Mouse (Mus musculus) Patski (cell line): Measurements from ENCODE around the gene Pcdh17. TPM values are rescaled to one million over a fixed set of nuclear protein-coding genes. Genes with fewer than 3 reads are reported as not detected.

Experiments used
- ATAC-seq: fragments of 100-300 bp; one replicate; pipeline ENCODE4 v1.8.0; 2021
- CTCF ChIA-PET: fragments of 350-600 bp; sonication (Branson Sonifier 250); formaldehyde crosslinking; loops from one replicate; lab custom pipeline; 2022; ENCODE audit warnings: inconsistent platforms; lab: Charles Lee
- POLR2A ChIA-PET: fragments of 350-600 bp; sonication (Branson Sonifier 250); formaldehyde crosslinking; loops from one replicate; lab custom pipeline; 2022; ENCODE audit warnings: antibody characterized with exemption, inconsistent platforms; lab: Charles Lee
- DNase-seq: peaks from one replicate; pipeline ENCODE4 v3.0.0-alpha.2; 2011; ENCODE audit warnings: low read depth, low spot score
- H3K27me3 ChIP-seq: fragments of 371-371 bp; one replicate; pipeline ENCODE4 v1.5.1; 2021
- CTCF ChIP-seq: fragments of 100-300 bp; IDR thresholded peaks from one replicate; pipeline ENCODE4 v1.5.1; 2021
- in situ Hi-C: fragments of 300-500 bp; cut with MboI; formaldehyde crosslinking; loops from 3 replicates; pipeline ENCODE4 v1.11.1; 2018; ENCODE audit warnings: low pct_unique_long_range_greater_than_20kb, mixed read lengths
- polyA plus RNA-seq: library from polyadenylated mRNA; unstranded; gene quantifications from one replicate; pipeline ENCODE4 v1.2.3, GENCODE M21; 2021

The Pcdh17 gene
- polyA plus RNA-seq, 1 experiment from 2014 or later = not detected

- ChIA-PET POLR2A (no interaction called here), CTCF (no interaction called here)
- peaks cover 10% of the 10 kb centered on the region for H3K27me3 ChIP-seq
- in situ Hi-C loops = no loop called here
- DNase-seq (no peak), ATAC-seq (no peak)
- no peak for TF ChIP-seq CTCF
Observed at GRCm38 (mm10) chr14:84477411-84477810, 34.0 kb downstream of the Pcdh17 start.

- CTCF ChIA-PET = no interaction called here
- TF ChIP-seq CTCF = no peak
- in situ Hi-C loops = no loop called here
- ATAC-seq (no peak), DNase-seq (no peak)
- POLR2A ChIA-PET = no interaction called here
- peaks cover 10% of the 10 kb centered on the region for H3K27me3 ChIP-seq
Observed at GRCm38 (mm10) chr14:84480546-84480945, 37.2 kb downstream of the Pcdh17 start.

GRCm38 (mm10) chr14:84484350-84484749 is 41.0 kb downstream of the Pcdh17 start:
- in situ Hi-C loops = no loop called here
- ChIA-PET CTCF (no interaction called here), POLR2A (no interaction called here)
- TF ChIP-seq CTCF = no peak
- ATAC-seq (no peak), DNase-seq (no peak)
- no peaks in the 10 kb centered on the region for H3K27me3 ChIP-seq

GRCm38 (mm10) chr14:84511010-84511409 is 67.6 kb downstream of the Pcdh17 start:
- H3K27me3 ChIP-seq = no peaks in the 10 kb centered on the region
- ChIA-PET CTCF (no interaction called here), POLR2A (no interaction called here)
- in situ Hi-C loops = no loop called here
- no peak for TF ChIP-seq CTCF
- DNase-seq (no peak), ATAC-seq (no peak)

- no peak for TF ChIP-seq CTCF
- ChIA-PET POLR2A (no interaction called here), CTCF (no interaction called here)
- ATAC-seq (no peak), DNase-seq (no peak)
- H3K27me3 ChIP-seq = peaks cover 3% of the 10 kb centered on the region
- in situ Hi-C loops = no loop called here
Observed at GRCm38 (mm10) chr14:84532397-84532796, 89.0 kb downstream of the Pcdh17 start.

GRCm38 (mm10) chr14:84535264-84535663 is 91.9 kb downstream of the Pcdh17 start:
- DNase-seq (no peak), ATAC-seq (no peak)
- TF ChIP-seq CTCF = no peak
- ChIA-PET CTCF (no interaction called here), POLR2A (no interaction called here)
- H3K27me3 ChIP-seq = no peaks in the 10 kb centered on the region
- in situ Hi-C loops = no loop called here

- in situ Hi-C loops = no loop called here
- no peaks in the 10 kb centered on the region for H3K27me3 ChIP-seq
- ATAC-seq (no peak), DNase-seq (no peak)
- POLR2A ChIA-PET = no interaction called here
- CTCF ChIA-PET = no interaction called here
- TF ChIP-seq CTCF = no peak
Observed at GRCm38 (mm10) chr14:84541838-84542237, 98.5 kb downstream of the Pcdh17 start.

- H3K27me3 ChIP-seq = no peaks in the 10 kb centered on the region
- in situ Hi-C loops = no loop called here
- ChIA-PET POLR2A (interaction anchor here (0.6 kb wide), 1 partner anchor 29 kb away, joined by 3 read pairs; no protein-coding TSS in a partner anchor), CTCF (no interaction called here)
- DNase-seq (no peak), ATAC-seq (no peak)
- TF ChIP-seq CTCF = no peak
Observed at GRCm38 (mm10) chr14:84545968-84546367, 102.6 kb downstream of the Pcdh17 start.

GRCm38 (mm10) chr14:84547513-84548194 is 104.3 kb downstream of the Pcdh17 start:
- H3K27me3 ChIP-seq = no peaks in the 10 kb centered on the region
- no peak for ATAC-seq
- no peak for DNase-seq
- CTCF ChIA-PET = no interaction called here
- in situ Hi-C loops = no loop called here
- POLR2A ChIA-PET = no interaction called here
- no peak for TF ChIP-seq CTCF

GRCm38 (mm10) chr14:84551546-84551945 is 108.2 kb downstream of the Pcdh17 start:
- H3K27me3 ChIP-seq = no peaks in the 10 kb centered on the region
- in situ Hi-C loops = no loop called here
- ATAC-seq (no peak), DNase-seq (no peak)
- POLR2A ChIA-PET = no interaction called here
- no peak for TF ChIP-seq CTCF
- CTCF ChIA-PET = no interaction called here

GRCm38 (mm10) chr14:84571071-84571470 is 127.7 kb downstream of the Pcdh17 start:
- TF ChIP-seq CTCF = no peak
- CTCF ChIA-PET = no interaction called here
- DNase-seq (no peak), ATAC-seq (no peak)
- POLR2A ChIA-PET = no interaction called here
- in situ Hi-C loops = no loop called here
- no peaks in the 10 kb centered on the region for H3K27me3 ChIP-seq
